Mouse (Mus musculus) embryonic facial prominence, embryonic 12.5 days (tissue): ENCODE results near the gene Six5. TPM values are rescaled to one million over a fixed set of nuclear protein-coding genes. Genes with fewer than 3 reads are reported as not detected.
A peak's percentile ranks its signal among the peaks of the same experiment; 100 is the strongest.

Experiments
- ATAC-seq: fragments of 200-750 bp; cut with Nextera tagmentation; 2 replicates; pipeline ENCODE4 v1.8.0; 2017; ENCODE audit not compliant: insufficient number of reproducible peaks, insufficient read depth, low FRiP score, low TSS enrichment
- H3K27ac ChIP-seq: fragments of 300-500 bp; sonication (generic); 2 replicates; pipeline ENCODE4 v1.5.1; 2016; ENCODE audit warnings: mild to moderate bottlenecking
- H3K27me3 ChIP-seq: fragments of 300-500 bp; sonication (generic); 2 replicates; pipeline ENCODE4 v1.6.1; 2016; ENCODE audit warnings: mild to moderate bottlenecking, moderate library complexity
- H3K36me3 ChIP-seq: fragments of 300-500 bp; sonication (generic); 2 replicates; pipeline ENCODE4 v1.6.1; 2016; ENCODE audit warnings: mild to moderate bottlenecking
- H3K4me1 ChIP-seq: fragments of 300-500 bp; sonication (generic); 2 replicates; pipeline ENCODE4 v1.6.1; 2016
- H3K4me2 ChIP-seq: fragments of 300-500 bp; sonication (generic); replicated peaks from 2 replicates; pipeline ENCODE4 v1.6.1; 2016; ENCODE audit warnings: mild to moderate bottlenecking, moderate library complexity
- H3K4me3 ChIP-seq: fragments of 300-500 bp; sonication (generic); 2 replicates; pipeline ENCODE4 v1.5.1; 2016; ENCODE audit warnings: mild to moderate bottlenecking
- H3K9ac ChIP-seq: fragments of 300-500 bp; sonication (generic); 2 replicates; pipeline ENCODE4 v1.6.1; 2016; ENCODE audit warnings: mild to moderate bottlenecking, moderate library complexity
- H3K9me3 ChIP-seq: fragments of 300-500 bp; sonication (generic); 2 replicates; pipeline ENCODE4 v1.6.1; 2016; ENCODE audit warnings: mild to moderate bottlenecking, moderate library complexity
- WGBS: fragments of 180-500 bp; shearing (Covaris S2); methylation state at CpG from one replicate; pipeline ENCODE4 v1.1.7; 2016; 5-methylcytosine and 5-hydroxymethylcytosine counted together
- polyA plus RNA-seq: library from polyadenylated mRNA; unstranded; fragments of >200 nt; fragmentation: Nextera tagmentation; extraction: Ambion mirVana; gene quantifications from 2 replicates; pipeline ENCODE4 v1.2.1, GENCODE M21; 2016

Gene Six5
- polyA plus RNA-seq, 1 experiment from 2014 or later = 16.6 TPM

GRCm38 (mm10) chr7:19076586-19076991, 17.8 kb upstream of the Six5 start:
- Histone ChIP-seq H3K36me3 (peaks cover 38% of the 10 kb centered on the region), H3K27me3 (no peaks in the 10 kb centered on the region), H3K4me2 (peak overlapping the region; percentile 79), H3K27ac (peak overlapping the region; percentile 80), H3K4me3 (peak overlapping the region; percentile 99), H3K4me1 (peaks cover 18% of the 10 kb centered on the region), H3K9me3 (no peaks in the 10 kb centered on the region), H3K9ac (peak overlapping the region; percentile 100)
- under 1% methylated on average over 22 of the region's 22 CpGs for WGBS
- no peak for ATAC-seq

DNA sequence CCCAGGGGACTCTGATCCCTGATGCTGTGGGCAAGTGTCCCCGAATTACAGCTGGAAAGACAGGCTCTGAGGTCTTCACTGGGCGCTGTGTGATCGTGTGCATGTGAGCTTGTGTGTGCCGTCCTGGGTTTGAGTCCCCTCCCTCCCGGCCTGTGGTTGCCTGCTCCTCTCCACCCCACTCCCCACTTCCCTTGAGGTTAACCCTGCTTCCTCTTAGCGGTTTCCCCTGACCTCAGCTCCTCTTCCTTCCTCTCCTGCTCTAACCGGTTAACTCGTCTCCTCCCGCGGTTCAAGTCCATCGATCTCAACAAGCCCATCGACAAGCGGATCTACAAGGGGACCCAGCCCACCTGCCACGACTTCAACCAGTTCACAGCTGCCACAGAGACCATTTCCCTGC, 16.6 kb upstream of the Six5 start:
- no peaks in the 10 kb centered on the region for H3K9me3 ChIP-seq
- peak overlapping the region; percentile 100 for H3K9ac ChIP-seq
- WGBS = 75% methylated on average over 14 of the region's 14 CpGs
- no peak for ATAC-seq
- peak overlapping the region; percentile 79 for H3K4me2 ChIP-seq
- no peaks in the 10 kb centered on the region for H3K27me3 ChIP-seq
- H3K27ac ChIP-seq = no peak overlapping the region
- peaks cover 49% of the 10 kb centered on the region for H3K36me3 ChIP-seq
- H3K4me3 ChIP-seq = peak overlapping the region; percentile 99
- H3K4me1 ChIP-seq = peaks cover 24% of the 10 kb centered on the region

DNA sequence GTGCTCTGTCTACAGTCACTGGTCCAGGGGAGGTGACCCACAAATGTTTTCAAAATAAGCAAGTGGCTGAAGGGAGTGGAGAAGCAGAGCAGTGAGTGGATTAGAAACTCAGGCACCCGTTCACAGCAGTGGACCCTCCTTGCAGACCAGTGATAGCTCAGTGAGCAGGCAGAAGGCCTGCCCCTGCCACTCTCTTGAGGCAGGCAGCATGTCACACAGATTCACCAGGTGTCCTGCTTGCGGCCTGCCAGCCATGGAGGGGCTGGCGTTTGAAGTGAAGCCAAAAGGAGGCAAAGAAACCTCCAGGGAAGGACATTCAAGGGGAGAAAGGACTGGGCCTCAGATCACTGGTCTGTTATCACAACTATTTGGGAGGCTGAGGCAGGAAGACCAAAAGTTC, 15.7 kb upstream of the Six5 start:
- WGBS = 85% methylated on average over 3 of the region's 3 CpGs
- no peak overlapping the region for H3K4me2 ChIP-seq
- H3K4me1 ChIP-seq = peaks cover 34% of the 10 kb centered on the region
- H3K9me3 ChIP-seq = no peaks in the 10 kb centered on the region
- H3K4me3 ChIP-seq = no peak overlapping the region
- no peaks in the 10 kb centered on the region for H3K27me3 ChIP-seq
- no peak for ATAC-seq
- no peak overlapping the region for H3K27ac ChIP-seq
- peaks cover 55% of the 10 kb centered on the region for H3K36me3 ChIP-seq
- no peak overlapping the region for H3K9ac ChIP-seq

- peaks cover 47% of the 10 kb centered on the region for H3K4me1 ChIP-seq
- no peaks in the 10 kb centered on the region for H3K27me3 ChIP-seq
- no peak for ATAC-seq
- no peak overlapping the region for H3K4me2 ChIP-seq
- peaks cover 59% of the 10 kb centered on the region for H3K36me3 ChIP-seq
- H3K27ac ChIP-seq = no peak overlapping the region
- H3K9ac ChIP-seq = no peak overlapping the region
- no peaks in the 10 kb centered on the region for H3K9me3 ChIP-seq
- H3K4me3 ChIP-seq = no peak overlapping the region
- WGBS = 85% methylated on average over 19 of the region's 19 CpGs
Observed at GRCm38 (mm10) chr7:19080451-19080950, 13.9 kb upstream of the Six5 start.

- Histone ChIP-seq H3K4me1 (peaks cover 47% of the 10 kb centered on the region), H3K4me2 (no peak overlapping the region), H3K4me3 (no peak overlapping the region), H3K27ac (no peak overlapping the region), H3K9ac (no peak overlapping the region), H3K27me3 (no peaks in the 10 kb centered on the region), H3K9me3 (no peaks in the 10 kb centered on the region), H3K36me3 (peaks cover 64% of the 10 kb centered on the region)
- no peak for ATAC-seq
- WGBS = 85% methylated on average over 4 of the region's 4 CpGs
Observed at GRCm38 (mm10) chr7:19082171-19082570, 12.2 kb upstream of the Six5 start.

- H3K36me3 ChIP-seq = peaks cover 71% of the 10 kb centered on the region
- no peaks in the 10 kb centered on the region for H3K9me3 ChIP-seq
- H3K27me3 ChIP-seq = no peaks in the 10 kb centered on the region
- no peak overlapping the region for H3K4me3 ChIP-seq
- no peak overlapping the region for H3K27ac ChIP-seq
- no peak for ATAC-seq
- H3K4me1 ChIP-seq = peaks cover 38% of the 10 kb centered on the region
- H3K9ac ChIP-seq = no peak overlapping the region; the same call in 1 of the 2 replicates
- 65% methylated on average over 6 of the region's 6 CpGs for WGBS
- H3K4me2 ChIP-seq = no peak overlapping the region; the same call in 1 of the 2 replicates
Observed at GRCm38 (mm10) chr7:19083096-19083495, 11.3 kb upstream of the Six5 start.

- H3K36me3 ChIP-seq = peaks cover 66% of the 10 kb centered on the region
- H3K27ac ChIP-seq = no peak within 1 kb of the TSS
- peak within 1 kb of the TSS; percentile 11; the same call in 1 of the 2 replicates for H3K9ac ChIP-seq
- peaks cover 36% of the 10 kb centered on the region for H3K4me1 ChIP-seq
- no peaks in the 10 kb centered on the region for H3K27me3 ChIP-seq
- H3K9me3 ChIP-seq = no peaks in the 10 kb centered on the region
- no peak for ATAC-seq
- H3K4me2 ChIP-seq = peak within 1 kb of the TSS; percentile 31
- WGBS = 45% methylated on average over 10 of the region's 10 CpGs
- peak within 1 kb of the TSS; percentile 10; the same call in 1 of the 2 replicates for H3K4me3 ChIP-seq
Observed at GRCm38 (mm10) chr7:19083701-19084100, 10.7 kb upstream of the Six5 start, which contains the start of gene Dmpk. Gene Dmpk, plus strand, starts transcription at chr7:19083849.

DNA sequence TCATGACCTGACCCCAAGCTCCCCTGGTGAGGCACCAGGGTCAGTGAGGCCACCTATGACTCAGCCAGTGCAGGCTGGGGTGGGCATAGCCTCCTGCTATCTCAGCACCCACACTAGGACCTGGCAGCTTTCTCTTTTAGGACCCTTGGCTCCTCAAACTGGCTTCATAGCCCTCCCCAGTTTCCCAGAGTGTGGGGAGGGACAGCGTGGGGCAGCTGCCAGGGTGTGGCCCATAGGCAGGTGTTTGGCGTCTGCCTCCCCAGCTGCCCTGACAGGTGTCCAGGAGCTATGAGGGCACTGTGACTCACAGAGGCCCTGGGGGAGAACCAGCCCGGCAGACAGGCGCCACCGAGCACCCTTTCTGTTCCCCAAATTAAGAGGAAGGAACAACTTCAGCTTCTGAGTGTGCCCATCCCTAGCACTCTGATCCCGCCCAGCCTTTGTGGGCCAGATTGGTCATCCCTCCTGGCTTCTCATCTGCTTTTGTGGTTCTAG, 10.1 kb upstream of the Six5 start:
- Histone ChIP-seq H3K9ac (0 out of 2 replicates have a peak overlapping the region, but pooled peaks have one; percentile 11), H3K4me2 (peak overlapping the region; percentile 31; the same call in 1 of the 2 replicates), H3K4me3 (0 out of 2 replicates have a peak overlapping the region, but pooled peaks have one; percentile 10), H3K27ac (no peak overlapping the region), H3K36me3 (peaks cover 63% of the 10 kb centered on the region), H3K4me1 (peaks cover 36% of the 10 kb centered on the region), H3K9me3 (no peaks in the 10 kb centered on the region), H3K27me3 (no peaks in the 10 kb centered on the region)
- ATAC-seq = no peak
- 80% methylated on average over 6 of the region's 6 CpGs for WGBS

GRCm38 (mm10) chr7:19084921-19085473, 9.4 kb upstream of the Six5 start:
- H3K4me2 ChIP-seq = 0 out of 2 replicates have a peak overlapping the region, but pooled peaks have one; percentile 28
- WGBS = 26% methylated on average over 9 of the region's 9 CpGs
- ATAC-seq = no peak
- no peaks in the 10 kb centered on the region for H3K27me3 ChIP-seq
- H3K9me3 ChIP-seq = no peaks in the 10 kb centered on the region
- peaks cover 56% of the 10 kb centered on the region for H3K36me3 ChIP-seq
- H3K4me3 ChIP-seq = no peak overlapping the region
- H3K27ac ChIP-seq = peak overlapping the region; percentile 38; the same call in 1 of the 2 replicates
- H3K9ac ChIP-seq = 0 out of 2 replicates have a peak overlapping the region, but pooled peaks have one; percentile 11
- H3K4me1 ChIP-seq = peaks cover 36% of the 10 kb centered on the region

DNA sequence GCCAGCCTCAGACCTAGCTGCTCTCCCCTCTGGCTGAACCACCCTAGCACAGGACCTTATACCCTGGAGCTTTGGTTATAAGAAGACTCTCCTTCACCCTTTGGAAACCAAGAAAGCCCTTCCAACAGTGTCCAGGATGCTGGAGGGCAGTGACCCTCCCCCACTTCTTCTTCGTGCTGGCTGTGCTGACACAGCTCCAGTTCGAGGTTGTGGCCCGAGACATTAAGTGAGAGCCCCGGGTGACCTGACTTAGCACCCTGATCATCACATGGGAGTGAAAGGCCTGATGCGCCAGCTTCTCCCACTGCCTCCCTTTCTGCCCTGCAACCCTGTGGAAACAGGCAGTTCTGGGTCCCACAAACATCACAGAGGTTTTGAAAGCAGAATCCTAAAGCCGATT, 8.9 kb upstream of the Six5 start:
- H3K27ac ChIP-seq = peak overlapping the region; percentile 38; the same call in 1 of the 2 replicates
- H3K4me1 ChIP-seq = peaks cover 36% of the 10 kb centered on the region
- H3K4me3 ChIP-seq = no peak overlapping the region
- H3K9me3 ChIP-seq = no peaks in the 10 kb centered on the region
- H3K36me3 ChIP-seq = peaks cover 52% of the 10 kb centered on the region
- ATAC-seq = no peak
- 0 out of 2 replicates have a peak overlapping the region, but pooled peaks have one; percentile 11 for H3K9ac ChIP-seq
- H3K27me3 ChIP-seq = no peaks in the 10 kb centered on the region
- WGBS = 15% methylated on average over 6 of the region's 6 CpGs
- 0 out of 2 replicates have a peak overlapping the region, but pooled peaks have one; percentile 28 for H3K4me2 ChIP-seq

DNA sequence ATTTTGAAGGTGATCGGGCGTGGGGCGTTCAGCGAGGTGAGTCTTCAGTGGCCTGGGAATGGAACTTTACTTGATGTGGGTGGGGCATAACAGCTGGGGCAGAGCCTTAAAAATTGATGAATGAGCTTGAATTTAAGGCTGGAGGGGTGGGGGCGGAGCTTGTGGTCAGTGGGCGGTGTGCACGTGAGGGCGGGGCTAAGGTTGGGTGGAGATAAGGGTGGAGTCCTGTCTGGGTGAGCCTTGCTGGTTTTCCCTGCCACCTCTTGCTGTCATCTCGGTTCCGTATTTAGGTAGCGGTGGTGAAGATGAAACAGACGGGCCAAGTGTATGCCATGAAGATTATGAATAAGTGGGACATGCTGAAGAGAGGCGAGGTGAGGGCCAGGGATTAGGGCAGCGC, 8.4 kb upstream of the Six5 start:
- 11% methylated on average over 14 of the region's 14 CpGs for WGBS
- Histone ChIP-seq H3K36me3 (peaks cover 50% of the 10 kb centered on the region), H3K9ac (no peak overlapping the region), H3K4me1 (peaks cover 36% of the 10 kb centered on the region), H3K9me3 (no peaks in the 10 kb centered on the region), H3K4me2 (peak overlapping the region; percentile 28; the same call in 1 of the 2 replicates), H3K4me3 (no peak overlapping the region), H3K27me3 (no peaks in the 10 kb centered on the region), H3K27ac (no peak overlapping the region)
- ATAC-seq = no peak

GRCm38 (mm10) chr7:19086760-19087159, 7.6 kb upstream of the Six5 start:
- Histone ChIP-seq H3K27me3 (no peaks in the 10 kb centered on the region), H3K4me2 (no peak overlapping the region), H3K9me3 (no peaks in the 10 kb centered on the region), H3K4me3 (no peak overlapping the region), H3K36me3 (peaks cover 46% of the 10 kb centered on the region), H3K27ac (no peak overlapping the region), H3K9ac (no peak overlapping the region), H3K4me1 (peaks cover 36% of the 10 kb centered on the region)
- no peak for ATAC-seq
- 62% methylated on average over 18 of the region's 18 CpGs for WGBS
